Mouse (Mus musculus): Measurements from ENCODE around the gene Med26.

DNA sequence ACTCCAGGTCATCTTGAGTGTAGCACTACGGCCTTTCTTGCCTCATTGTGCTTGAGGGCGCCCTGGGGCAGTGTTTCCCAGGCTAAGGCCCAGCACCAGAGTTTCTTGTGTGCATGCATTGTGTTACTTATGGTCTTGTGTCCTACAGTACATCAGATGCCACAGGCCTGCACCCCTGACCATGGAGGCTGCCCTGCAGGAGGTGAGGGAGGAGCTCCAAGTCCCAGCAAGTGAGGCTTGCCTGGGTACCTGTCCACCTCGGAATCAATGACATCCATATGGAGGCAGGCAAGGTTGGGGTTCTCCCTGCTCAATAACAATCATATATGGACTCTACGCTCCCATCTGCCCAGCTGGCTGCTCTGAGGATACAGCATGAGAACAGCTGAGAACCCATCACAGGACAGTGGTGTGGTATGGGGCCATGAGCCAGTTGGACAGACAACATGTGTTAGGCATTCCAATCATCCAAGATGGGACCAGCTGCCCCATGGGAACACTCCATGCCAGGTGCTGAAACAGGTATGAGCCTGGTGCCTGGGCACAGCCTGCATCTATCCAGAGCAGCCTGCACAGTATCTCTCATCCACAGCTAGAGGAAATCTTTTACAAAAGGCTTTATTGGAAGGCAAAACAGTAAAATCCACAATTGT is 88.1 kb downstream of the Med26 start:
- TF ChIP-seq CTCF (IDR thresholded peaks at IDR 0.05; ENCODE audit: low read depth) (no peak), EP300 (IDR thresholded peaks at IDR 0.05; ENCODE audit: low read depth) (no peak)
